Mouse (Mus musculus): ENCODE results near the gene Ppp1r3c.

Gene Ppp1r3c

DNA sequence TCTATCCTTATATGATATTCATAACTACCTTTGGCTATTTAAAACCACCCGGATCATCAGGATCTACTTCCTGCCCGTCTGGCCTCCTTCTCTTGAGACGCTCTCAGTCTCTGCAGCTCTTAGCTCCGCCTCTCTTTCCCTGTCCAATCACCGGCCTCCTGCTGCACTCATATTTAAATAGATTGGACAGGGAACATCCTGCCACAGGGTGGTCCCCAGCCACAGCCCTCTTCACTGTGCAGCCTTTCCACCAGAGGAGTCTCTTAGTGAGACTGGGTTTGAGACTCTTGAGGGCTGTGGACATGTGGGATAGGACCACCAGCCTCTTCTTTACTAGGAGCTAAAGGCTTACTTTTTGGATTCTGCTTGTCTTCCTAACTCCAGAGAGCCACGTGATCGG is 20.2 kb downstream of the Ppp1r3c start:
- DNase-seq (ENCODE audit: low spot score) = no peak

DNA sequence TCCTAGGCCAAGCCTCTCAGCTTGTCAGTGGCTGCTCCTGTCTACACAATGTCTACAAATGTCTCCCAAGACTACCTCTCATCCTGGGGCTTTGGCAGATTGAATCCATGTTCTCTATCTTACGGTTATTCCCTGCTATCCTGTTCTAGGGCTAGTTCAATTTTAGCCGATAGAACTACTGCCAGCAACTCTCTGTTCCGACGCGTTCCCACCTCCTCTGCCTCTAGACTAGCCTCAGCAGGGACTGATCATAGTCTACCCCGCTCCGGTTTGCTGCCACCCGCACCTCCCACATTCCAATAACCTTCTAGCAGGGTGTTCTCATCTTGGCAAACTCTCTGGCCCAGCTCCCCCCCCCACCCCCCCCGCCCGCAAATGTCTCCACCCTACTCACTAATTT is 20.9 kb downstream of the Ppp1r3c start:
- no peak for DNase-seq (ENCODE audit: low spot score)

DNA sequence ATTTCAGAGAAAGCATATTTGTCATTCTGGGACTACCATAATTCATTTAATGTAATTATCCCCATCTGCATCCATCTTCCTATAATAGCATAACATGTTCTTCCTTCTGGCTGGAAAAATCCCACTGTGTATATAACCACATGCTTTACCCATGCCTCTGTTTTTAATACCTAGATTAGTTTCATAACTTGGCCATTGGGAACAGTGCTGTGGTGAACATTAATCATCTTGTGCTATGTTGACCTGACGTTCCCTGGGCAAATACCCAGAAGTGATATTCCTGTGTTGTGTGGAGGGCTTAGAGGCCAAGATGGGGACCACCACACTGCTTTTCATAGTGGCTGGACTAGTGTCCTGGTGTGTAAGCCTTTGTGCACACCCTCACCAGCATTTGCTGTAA is 22.0 kb downstream of the Ppp1r3c start:
- no peak for DNase-seq (ENCODE audit: low spot score)

DNA sequence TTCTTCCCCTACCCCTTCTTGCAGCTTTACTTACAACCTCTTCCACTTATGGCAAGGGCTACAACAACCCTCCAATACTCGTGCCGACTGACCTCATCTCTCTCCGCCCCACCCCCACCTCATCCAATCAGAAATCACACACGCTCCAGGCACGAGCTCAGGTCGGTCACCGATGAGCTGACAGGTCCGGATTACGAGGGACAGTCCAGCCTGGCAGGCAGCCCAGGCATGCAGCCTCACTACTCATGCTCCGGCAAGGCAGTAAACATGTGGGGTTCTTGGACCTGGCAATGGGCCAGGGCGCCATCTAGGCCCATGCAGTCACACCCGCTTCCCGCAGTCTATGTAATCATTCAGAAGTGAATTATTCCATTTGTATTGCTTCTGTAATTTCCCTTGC is 23.4 kb downstream of the Ppp1r3c start:
- DNase-seq (ENCODE audit: low spot score) = no peak

DNA sequence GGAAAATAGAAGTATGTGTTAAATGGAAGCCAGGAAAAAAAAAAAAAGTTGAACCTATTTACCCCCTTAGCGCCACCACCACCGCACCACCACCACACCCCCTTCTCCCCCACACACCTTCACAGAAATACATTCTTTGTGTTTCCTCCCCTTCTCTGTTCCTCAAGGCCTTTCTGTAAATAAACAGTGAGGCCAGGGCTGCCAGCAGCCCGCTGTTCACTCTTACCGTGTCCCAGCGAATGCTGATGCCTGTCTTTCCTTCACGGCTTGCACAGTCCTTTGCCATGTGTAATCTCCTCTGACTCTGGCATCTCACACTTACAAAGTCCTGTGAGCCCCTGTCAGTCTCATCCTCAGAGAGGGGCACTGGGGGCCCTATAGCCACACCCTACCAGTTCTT is 30.3 kb downstream of the Ppp1r3c start:
- no peak for DNase-seq (ENCODE audit: low spot score)

DNA sequence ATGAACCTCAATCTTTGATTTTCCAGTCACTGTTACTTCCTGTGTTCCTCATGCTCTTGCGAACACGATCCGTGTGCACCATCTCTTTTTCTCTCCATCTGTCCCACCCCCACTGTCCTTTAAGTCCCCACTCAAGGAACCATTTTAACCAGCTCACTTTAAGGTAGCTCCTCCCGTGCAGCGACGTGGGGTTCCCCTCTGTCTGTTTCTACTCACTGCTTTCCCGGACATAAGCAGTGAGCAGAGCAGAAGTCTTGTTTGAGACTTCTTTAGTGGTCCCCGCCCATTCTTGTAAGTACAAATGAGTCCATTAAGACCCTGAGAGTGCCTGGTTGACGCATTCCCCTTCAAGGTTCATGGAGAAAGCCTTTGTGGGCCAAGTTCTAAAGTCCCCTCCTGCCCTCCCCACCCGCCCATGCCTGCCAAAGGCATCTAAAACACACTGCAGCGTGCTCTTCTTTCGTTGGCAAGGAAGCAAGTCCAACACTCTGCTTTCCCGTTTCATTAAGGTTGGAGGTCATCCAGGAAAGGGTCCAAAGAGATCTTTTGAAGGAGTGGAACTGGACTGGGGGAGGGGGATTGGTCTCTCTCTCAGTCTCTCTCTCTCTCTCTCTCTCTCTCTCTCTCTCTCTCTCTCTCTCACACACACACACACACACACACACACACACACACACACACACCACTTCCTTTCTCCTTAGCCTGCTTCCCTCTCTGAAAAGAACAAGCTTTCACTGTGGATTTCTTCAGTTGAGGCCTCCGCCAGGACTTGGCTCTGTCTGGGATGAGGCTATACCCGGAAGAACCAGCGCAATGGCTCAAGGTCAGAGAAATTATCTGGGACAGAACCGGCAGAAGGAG is 30.9 kb downstream of the Ppp1r3c start:
- no peak for DNase-seq (ENCODE audit: low spot score)

DNA sequence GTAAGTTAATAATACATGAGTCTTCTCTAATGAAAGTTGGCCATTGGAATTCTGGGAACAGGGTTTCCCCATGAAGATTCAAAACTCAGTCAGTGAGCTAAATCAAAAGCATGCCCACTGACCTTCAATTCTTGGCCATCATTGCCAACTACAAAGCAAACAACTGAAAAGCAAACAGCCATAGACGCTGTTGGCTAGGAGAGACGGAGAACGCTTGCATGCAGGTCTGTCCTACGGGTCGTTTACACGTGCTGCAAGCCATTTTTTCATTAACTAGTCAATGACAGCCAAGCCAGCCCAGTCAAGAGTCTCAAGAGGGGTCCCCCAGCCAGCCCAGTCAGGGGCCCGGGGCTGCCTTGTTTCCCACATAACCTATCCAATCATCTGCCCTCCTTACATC is 31.7 kb downstream of the Ppp1r3c start:
- DNase-seq (ENCODE audit: low spot score) = no peak

DNA sequence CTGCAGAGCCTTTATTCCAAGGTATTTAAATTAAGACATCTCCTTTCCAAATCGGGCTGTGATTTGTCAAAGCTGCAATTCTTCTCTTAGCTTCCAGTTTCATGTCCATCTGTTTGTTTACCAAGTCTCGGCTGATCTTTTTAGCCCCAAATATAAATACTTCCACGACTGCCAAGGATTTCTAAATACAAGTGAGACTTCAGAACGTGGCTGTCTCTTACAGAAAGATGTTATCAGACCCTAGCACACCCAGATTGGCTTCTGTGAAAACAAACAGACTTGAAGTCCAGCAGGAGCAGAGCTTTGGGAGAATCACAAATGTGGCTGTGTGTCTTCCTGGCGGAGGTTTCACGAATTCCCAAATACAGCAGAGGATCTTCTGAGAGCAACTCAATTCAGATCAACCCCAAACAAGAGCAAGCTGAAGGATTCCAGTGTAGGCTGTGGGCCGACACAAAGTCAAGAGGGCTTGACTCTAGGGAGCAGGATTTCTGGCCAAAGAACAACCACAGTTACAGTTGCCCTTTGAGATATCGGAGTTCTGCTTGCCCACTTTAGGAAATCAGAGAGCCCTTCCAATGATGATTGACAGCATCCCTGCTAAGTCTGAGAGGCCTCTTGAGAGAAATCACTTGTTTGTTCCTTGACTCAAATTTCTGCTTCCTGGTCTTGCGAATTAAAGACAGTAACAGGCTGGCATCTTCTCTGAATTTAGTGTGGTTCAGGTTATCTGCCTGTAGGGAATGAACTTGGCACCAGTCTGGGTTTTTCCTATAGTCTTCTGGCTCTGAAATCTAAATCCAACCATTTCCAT is 34.4 kb downstream of the Ppp1r3c start:
- no peak for DNase-seq (ENCODE audit: low spot score)

DNA sequence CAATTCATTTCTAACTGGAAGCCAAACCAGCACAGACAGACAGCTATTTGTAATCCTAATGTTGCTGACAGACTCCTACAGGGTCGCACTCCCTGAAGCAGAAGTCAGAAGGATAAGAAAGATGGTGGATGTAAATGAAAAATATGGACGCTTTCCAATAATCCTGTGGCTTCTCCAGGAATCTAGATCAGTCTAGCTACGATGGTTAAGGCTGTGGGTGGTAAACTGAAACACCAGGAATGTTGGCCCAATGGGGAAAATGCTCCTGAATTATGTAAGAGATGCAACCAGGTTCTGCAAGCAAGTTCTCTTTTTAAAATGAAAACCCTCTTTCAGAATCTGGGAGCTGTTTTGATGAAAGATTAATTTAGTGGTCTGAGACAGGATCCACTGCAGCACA is 35.1 kb downstream of the Ppp1r3c start:
- no peak for DNase-seq (ENCODE audit: low spot score)

DNA sequence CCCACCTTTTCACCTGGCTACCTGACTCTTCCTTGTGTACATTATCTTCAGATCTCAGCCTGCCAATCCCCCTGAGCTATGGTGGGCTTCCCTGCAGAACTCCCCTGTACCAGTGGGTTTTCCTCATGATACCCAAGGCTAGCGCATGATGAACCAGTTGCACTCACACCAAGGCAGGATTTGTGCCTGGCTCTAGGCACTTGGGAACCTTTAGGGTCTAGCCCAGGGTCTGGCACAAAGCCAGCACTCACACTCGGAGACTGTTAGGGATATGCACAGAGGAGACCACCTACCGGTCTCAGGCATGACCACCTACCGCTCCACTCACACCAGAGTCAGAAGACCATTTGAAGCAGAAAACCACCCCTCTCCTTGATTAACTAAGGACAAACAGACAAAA is 35.5 kb downstream of the Ppp1r3c start:
- DNase-seq (ENCODE audit: low spot score) = no peak

DNA sequence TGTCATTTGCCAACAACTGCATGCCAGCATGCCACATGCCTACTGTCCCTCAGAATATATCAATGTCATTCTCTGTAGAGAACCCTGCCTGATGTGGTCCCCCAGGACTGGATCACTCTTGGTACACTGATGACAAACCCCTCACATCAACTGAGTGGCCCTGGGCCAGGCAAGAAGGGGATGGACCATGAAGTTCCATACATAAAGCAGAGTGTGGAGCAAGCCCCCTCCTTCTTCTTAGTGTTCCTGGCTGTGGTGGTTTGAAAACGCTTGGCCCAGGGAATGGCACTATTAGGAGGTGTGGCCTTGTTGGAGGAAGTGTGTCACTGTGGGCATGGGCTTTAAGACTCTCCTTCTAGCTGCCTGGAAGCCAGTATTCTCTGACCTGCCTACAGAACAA is 37.3 kb downstream of the Ppp1r3c start:
- DNase-seq (ENCODE audit: low spot score) = no peak

DNA sequence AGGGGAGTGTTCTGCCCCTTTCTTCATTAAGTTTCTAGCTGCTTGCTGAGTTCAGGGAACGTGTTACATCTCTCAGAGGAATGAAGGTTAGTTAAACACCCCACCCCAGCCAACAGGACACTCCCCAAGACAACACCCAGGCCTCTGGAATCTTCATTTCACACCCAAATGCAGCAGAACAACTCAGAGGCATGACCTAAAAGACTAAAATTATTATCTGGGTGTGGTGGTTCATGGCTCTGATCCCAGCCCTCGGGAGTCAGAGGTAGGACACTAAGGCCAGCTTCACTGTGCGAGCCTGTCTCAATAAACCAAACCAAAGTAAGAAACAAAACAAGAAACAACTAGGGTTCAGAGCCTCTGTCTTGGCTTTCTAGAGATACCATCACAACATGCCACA is 38.3 kb downstream of the Ppp1r3c start:
- no peak for DNase-seq (ENCODE audit: low spot score)

DNA sequence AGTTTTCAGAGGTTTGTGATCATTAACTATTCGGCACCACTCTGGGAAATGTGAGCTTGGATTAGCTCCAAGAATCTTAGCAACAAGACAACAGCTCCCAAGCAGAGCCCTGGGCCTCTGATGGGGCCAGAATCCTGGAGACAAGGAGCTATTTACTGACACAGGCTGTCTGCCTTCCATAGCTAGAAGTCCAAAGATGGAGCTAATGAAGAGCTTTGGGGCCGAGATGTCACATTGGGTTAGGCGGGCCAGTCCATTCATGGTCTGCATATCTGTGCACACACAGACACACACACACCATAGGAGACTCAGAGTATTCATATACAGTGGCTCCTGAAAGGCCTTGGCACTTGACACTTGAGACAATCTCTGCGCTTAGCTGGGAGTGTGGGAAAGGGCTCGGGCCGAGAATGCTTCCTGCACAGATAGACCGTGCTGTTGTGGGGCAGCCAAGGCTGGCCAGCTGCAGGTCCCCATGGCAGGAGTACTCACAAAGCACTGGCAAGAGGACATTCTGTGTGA is 39.8 kb downstream of the Ppp1r3c start:
- no peak for DNase-seq (ENCODE audit: low spot score)

DNA sequence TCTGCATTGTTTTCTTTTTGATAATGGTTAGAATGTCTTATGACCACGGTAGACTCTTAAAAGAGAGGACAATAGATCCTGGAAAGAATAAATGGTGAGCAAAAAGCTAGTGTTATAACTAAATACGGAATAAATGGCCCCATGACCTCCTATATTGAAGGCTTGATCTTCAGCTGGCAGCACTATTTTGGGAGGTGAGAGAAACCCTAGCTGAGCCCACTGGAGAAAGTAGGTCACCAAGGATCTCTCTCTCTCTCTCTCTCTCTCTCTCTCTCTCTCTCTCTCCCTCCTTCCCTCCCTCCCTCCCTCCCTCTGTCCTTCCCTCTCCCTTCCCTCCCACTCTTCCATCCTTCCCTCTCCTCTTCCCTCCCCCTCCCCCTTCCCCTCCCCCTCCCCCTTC is 42.9 kb downstream of the Ppp1r3c start:
- DNase-seq (ENCODE audit: low spot score) = no peak

DNA sequence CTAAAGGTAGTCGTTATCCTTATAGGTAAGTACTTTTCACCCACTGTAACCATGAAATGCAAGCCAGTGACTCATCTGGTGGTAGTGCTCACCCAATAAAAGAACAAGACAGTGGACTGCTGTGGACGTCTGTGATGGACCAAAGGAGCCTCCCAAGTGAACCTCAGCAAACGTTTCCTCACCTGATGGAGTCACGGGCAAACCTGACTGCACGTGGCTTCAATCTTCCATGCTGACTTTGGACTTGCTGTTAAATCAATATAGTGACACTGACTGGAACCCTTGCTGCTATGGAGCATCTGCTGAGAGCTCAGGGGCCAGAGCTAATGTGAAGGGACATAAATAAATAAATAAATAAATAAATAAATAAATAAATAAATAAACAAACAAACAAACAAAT is 44.5 kb downstream of the Ppp1r3c start:
- DNase-seq (ENCODE audit: low spot score) = no peak

DNA sequence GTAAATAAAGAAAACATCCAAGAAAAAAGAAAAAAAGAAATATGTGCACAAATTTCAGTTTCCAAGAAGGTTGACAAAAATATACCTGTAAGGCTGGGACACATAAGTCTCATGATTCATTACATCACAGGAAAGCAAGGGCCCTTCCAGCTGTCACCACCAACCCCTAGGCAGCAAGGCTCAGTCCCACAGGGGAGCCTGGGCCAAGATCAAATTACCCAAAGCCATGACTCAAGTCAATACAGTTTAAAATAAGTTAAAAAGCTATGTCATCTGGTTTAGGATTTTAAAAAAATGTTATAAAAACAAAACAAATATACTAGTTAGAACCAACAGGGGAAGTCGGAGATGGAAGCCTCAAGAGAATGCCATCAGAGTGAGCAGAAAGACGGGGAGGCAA is 45.2 kb downstream of the Ppp1r3c start:
- no peak for DNase-seq (ENCODE audit: low spot score)

DNA sequence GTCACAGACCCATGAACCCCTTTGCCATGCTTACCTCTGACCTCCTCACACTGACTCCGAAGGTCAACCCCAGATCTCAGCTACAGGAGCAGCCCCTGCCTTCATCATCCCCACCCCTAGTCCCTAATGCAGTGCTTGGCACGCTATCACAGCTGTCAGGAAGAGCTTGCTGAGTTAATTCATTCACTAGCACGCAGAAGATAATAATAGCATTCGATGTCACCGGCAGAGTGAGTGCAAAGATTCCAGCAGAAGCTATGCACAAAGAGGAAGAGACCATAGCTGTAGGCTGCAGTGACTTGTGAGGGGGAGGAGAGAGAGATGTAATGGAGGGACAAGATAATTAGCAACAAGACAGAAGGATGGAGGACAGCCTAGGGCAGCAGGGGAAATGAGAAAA is 47.2 kb downstream of the Ppp1r3c start:
- no peak for DNase-seq (ENCODE audit: low spot score)

DNA sequence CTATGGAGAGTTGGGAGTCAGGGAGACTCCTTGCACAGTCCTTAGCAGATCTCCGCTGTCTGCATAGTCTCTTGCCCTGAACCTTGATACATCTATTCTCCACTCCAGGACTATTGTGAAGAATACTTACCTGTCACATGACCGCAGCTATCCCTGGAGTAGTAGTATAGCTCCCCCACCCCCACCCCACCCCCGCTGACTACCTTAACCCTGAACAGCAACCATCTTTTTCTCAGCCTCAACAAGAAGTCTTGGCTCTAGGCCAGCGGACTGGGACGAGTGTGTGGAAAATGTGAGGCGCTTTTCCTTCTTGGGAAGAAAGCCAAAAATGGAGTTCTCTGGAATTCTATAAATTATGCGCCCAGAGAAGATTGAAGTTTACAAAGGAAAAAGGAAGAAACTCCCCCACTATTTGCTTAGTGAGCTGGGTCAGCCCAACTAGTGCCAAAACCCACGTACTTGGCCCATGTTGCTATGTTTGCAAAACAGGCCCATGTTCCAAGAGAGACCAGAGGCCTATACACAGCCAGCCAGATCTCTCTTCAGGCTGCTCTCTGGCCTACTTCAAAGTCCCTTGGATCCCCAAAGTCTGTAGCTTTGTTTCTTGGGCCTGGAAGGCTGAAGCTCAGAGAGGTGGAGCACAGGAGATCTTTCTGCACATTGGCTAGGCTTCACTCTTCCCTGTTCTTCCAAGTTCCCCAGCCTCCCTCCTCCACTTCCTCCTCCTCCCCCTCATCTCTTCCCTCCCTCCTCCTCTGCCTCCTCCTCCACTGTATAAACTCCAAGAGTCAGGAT is 48.4 kb downstream of the Ppp1r3c start:
- no peak for DNase-seq (ENCODE audit: low spot score)

DNA sequence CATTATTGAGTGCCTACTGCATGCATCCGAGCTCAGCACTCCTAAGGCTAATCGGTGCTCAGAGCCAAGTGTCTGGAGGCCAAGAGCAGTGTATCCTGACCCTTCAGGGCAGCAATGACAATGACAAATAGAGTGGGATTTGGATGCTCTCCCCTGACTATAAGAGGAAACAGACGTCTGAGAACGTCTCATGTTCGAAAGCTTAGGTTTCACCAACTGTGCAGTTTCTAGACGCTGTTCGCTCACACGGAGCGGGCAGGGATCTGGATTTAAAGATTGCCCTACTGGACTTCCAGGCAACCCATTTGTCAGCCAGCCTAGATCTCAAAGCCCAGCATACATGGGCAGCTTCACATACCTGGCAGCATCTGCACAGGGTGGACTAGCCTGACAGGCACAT is 49.4 kb downstream of the Ppp1r3c start:
- DNase-seq (ENCODE audit: low spot score) = no peak

DNA sequence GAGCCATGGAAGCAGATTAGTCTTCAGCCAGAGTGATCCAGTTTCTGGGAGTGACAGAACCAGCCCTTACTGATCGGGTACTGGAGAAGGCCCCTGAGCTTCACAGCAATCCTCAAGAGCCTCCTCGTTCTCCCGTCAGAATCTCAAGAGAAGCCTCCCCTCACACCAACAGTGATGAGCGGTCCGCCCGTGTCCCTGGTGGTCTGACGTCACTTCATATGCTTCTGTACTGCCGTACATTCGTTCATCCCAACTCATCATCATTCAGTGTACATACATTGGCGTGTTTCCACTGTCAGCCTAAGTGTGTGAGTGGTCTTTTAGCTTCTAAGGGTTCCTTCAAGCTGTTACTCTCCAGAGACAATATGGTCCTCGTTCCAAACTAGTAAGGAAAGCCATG is 50.4 kb downstream of the Ppp1r3c start:
- no peak for DNase-seq (ENCODE audit: low spot score)

DNA sequence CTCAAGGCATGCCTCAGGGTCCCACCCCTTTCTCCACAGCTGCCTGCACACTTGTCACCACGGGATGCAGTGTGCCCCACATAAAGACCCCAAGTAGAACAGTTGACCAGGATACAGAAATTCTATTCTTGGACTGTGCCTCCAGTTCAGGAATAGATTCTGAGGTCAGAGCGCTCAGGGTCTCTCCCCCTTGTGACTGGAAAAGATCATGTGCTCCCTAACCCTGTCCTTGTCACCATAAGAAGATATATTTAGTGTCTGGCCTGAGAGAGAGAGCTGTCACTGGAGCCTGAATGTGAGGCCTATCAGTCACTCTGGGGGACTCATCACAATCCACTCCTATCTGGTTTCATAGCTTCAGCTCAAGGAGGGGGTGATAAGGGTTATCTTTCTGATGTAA is 53.9 kb downstream of the Ppp1r3c start:
- DNase-seq (ENCODE audit: low spot score) = no peak
